Mouse (Mus musculus): ENCODE results near the gene Bnip2. TPM values are rescaled to one million over a fixed set of nuclear protein-coding genes. Genes with fewer than 3 reads are reported as not detected.

Bnip2 gene
- polyA plus RNA-seq, 1 experiment, result 65.6 TPM

DNA sequence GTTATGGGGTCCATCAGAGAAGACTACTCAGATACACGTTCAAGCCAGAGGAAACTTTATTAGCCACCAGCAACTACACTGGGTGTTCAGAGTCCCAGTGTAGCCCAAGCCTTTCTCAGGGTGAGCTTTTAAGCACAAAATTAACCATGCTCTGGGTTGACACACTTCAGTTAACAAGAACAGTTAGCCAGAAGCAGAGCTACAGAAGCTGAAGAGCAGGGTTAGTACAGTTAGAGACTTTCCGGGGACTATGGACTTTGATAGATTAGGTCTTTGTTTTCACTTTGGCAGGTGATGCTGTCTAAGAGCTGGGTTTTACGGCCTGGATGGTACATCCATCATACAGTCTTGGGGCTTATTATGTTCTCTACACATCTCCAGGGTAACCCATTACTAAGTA is 63.5 kb downstream of the Bnip2 start:
- H3K4me3 ChIP-seq (ENCODE audit: low read depth, low read length), result no peak overlapping the region
- no peaks in the 10 kb centered on the region for H3K36me3 ChIP-seq (ENCODE audit: control insufficient read depth, insufficient read depth, low read length, poor library complexity, severe bottlenecking)
- H3K27me3 ChIP-seq (ENCODE audit: control insufficient read depth, insufficient read depth, low read length, poor library complexity, severe bottlenecking), result no peaks in the 10 kb centered on the region
- TF ChIP-seq EP300 (IDR thresholded peaks at IDR 0.05; ENCODE audit: insufficient read depth, low read depth, low read length) (no peak), POLR2A (IDR thresholded peaks at IDR 0.05; ENCODE audit: insufficient read depth, low read length) (no peak), CTCF (IDR thresholded peaks at IDR 0.05; ENCODE audit: low read depth, low read length) (no peak)
- H3K27ac ChIP-seq (ENCODE audit: insufficient read depth, low read length), result no peak overlapping the region
- H3K9me3 ChIP-seq (replicated peaks; ENCODE audit: control insufficient read depth, insufficient read depth, low read length, poor library complexity, severe bottlenecking), result peaks cover 2% of the 10 kb centered on the region; the same call in 1 of the 2 replicates
- H3K9ac ChIP-seq (ENCODE audit: low read depth, poor library complexity, severe bottlenecking), result no peak overlapping the region
- no peaks in the 10 kb centered on the region for H3K4me1 ChIP-seq (ENCODE audit: control insufficient read depth, insufficient read depth, low read length)

DNA sequence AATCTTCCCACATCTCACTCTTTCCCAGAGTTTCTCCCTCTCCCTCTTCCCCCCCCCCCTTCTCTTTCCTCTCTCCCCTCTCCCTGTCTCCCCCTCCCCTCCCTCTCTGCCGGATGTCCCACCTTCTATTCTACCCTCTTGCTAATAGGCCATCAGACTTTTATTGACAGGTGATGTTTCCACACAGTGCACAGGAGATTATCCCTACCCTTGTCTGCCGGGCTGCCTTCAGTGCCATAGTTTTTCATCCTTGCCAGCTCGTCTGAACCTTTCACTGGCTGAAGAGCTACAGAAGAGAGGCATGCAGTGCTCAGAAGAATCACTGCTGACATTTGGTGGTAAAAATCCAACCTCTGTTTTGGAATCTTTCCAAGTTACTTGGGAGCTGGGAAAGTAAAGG is 64.1 kb downstream of the Bnip2 start:
- H3K9me3 ChIP-seq (replicated peaks; ENCODE audit: control insufficient read depth, insufficient read depth, low read length, poor library complexity, severe bottlenecking), result peaks cover 2% of the 10 kb centered on the region; the same call in 1 of the 2 replicates

More for the DNA sequence above, 64.1 kb downstream of the Bnip2 start:
- Histone ChIP-seq H3K4me3 (ENCODE audit: low read depth, low read length) (peak overlapping the region; percentile 77), H3K36me3 (ENCODE audit: control insufficient read depth, insufficient read depth, low read length, poor library complexity, severe bottlenecking) (no peaks in the 10 kb centered on the region), H3K27ac (ENCODE audit: insufficient read depth, low read length) (no peak overlapping the region), H3K9ac (ENCODE audit: low read depth, poor library complexity, severe bottlenecking) (peak overlapping the region; percentile 48; the same call in 1 of the 2 replicates), H3K27me3 (ENCODE audit: control insufficient read depth, insufficient read depth, low read length, poor library complexity, severe bottlenecking) (no peaks in the 10 kb centered on the region), H3K4me1 (ENCODE audit: control insufficient read depth, insufficient read depth, low read length) (no peaks in the 10 kb centered on the region)
- TF ChIP-seq CTCF (IDR thresholded peaks at IDR 0.05; ENCODE audit: low read depth, low read length) (no peak), EP300 (IDR thresholded peaks at IDR 0.05; ENCODE audit: insufficient read depth, low read depth, low read length) (no peak), POLR2A (IDR thresholded peaks at IDR 0.05; ENCODE audit: insufficient read depth, low read length) (no peak)

Other genes with a start within 250 kb of the Bnip2 start
- gene Foxb1, start 228.5 kb upstream of the Bnip2 start, polyA plus RNA-seq (2011; ENCODE audit: insufficient read depth, insufficient read length, low read depth, missing spikeins), result 0.52 and 0.60 TPM in 2 replicates
- 111 and 122 TPM in 2 replicates for gene Gtf2a2, start 23.1 kb downstream of the Bnip2 start, polyA plus RNA-seq (2011; ENCODE audit: insufficient read depth, insufficient read length, low read depth, missing spikeins)
- gene Gcnt3, start 48.6 kb downstream of the Bnip2 start, polyA plus RNA-seq (2011; ENCODE audit: insufficient read depth, insufficient read length, low read depth, missing spikeins), result 0.18 and 0.61 TPM in 2 replicates
- gene Fam81a, start 153.1 kb downstream of the Bnip2 start, polyA plus RNA-seq (2011; ENCODE audit: insufficient read depth, insufficient read length, low read depth, missing spikeins), result 7.8 and 8.3 TPM in 2 replicates
- gene Myo1e, start 217.9 kb downstream of the Bnip2 start, polyA plus RNA-seq (2011; ENCODE audit: insufficient read depth, insufficient read length, low read depth, missing spikeins), result 51.6 and 54.2 TPM in 2 replicates